Mouse (Mus musculus): ENCODE results near the gene Cmip. TPM values are rescaled to one million over a fixed set of nuclear protein-coding genes. Genes with fewer than 3 reads are reported as not detected.
A peak's percentile ranks its signal among the peaks of the same experiment; 100 is the strongest.

The Cmip gene
- total RNA-seq, 2 experiments from 2014 or later, result 18.7 to 23.7 TPM

DNA sequence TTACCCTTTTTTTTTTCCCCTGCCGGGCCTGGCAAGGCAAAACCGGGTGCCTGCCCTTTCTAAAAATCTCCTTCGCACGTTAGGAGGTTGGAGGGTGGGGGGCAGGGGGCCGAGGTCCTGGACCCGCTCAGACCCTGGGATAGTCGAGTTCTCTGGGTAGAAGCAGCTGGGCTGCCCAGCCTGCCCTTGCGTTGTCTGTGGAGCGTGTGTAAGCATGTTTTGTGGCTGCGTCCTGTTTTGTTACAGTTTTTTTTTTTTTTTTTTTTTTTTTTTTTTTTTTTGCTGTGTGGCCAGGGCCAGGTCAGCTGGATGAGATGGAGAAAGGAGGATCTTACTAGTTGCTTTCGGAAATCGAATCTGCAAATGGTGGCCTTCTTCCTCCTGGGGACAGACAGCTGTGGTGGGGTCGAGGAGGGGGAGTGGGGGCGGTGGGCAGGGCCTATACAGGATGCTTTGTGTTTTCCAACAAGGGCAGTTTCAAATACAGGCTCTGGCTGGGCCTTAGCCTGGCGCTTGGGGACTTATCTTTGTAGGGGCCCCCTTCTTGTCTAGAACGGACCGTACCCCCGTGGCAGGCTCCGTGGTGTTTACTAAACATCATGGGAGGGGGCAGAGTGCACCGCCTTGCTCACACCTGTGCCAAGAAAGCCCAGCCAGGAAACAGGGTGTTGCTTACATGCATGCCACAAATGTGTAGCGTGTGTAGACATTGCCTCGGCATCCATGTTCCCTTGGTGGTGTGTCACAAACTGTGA lies 1.1 kb downstream of the Cmip start:
- peak; percentile 16 for DNase-seq

DNA sequence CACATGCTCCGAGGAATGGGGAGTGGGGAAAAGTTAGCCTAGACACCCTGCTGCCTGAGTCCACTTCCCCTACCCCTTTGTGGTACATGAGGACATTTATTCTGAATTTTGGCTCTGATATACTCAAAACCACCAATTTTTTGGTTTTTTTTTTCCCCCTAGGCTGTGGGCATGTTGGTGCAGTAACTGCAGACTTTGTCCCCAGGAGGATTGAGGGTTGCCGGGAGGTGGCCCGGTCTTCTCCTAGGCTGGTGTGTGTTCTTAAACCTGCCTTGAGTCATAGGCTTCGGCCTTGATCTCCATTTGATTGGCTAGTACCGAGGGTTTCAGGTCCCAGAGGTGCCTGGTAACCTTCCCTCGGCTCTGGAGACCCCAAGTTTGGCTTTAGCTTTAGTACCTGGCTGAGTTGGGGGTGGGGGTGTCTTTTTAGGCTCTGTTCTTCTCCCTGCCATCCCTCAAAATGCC lies 1.7 kb downstream of the Cmip start:
- DNase-seq, result no peak

DNA sequence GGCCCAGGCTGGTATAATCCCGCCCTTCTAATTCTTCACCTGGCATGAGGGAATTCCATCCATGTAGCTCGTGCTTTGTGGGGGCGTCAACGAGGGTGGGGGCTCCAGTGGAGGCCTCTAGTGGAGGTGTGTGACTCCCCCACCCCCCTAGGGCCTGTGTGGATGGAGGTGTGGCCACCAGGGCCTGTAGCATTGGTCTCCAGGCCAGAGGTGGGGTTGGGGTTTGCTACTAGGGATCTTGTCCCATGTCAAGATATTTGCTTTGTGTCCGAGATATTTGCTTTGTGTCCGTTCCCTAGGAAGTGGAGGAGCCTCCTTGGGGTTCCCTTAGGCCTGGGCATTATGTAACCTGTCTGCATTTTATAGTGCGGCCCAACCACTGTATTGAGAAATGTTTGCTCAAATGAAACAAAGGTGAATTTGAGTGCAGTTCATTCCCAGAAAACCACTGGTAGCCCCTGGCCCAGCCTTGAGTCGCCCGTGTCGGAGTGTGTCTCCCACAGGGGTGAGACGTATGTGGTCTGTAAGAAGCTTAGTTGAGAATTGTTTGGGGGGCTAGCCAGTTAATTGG lies 2.7 kb downstream of the Cmip start:
- DNase-seq, result no peak

DNA sequence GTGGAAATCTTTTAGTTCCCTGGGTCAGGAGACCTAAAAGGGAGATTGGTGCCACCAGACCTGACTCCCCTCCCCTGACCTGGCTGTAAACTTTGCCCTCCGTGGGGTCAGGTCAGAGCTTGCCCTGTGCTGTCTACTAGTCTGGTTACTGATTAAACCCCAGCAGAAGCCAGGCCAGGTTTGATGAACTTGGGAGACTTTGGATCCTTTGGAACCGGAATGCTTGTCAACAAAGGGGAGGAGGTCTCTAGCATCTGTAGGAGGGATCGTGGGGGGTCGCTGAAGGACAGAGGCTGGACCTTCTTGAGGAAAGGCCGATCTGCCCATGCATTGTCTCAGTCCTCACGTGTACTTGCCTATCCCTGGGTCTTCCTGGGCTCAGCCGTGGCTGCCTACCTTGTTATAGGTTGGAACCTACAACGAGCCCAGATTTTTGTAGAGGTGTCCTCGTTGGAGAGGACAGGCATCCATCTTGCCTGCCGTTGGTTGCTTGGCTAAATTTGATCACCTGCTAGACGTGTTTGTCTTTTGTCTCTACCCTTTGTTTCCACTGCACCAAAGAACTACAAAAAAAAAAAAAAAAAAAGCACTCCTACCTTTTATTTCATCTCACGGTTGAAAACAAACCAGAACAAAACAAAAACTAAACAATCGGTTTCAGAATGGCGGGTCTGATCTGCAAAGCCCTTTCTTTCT lies 3.5 kb downstream of the Cmip start:
- no peak for DNase-seq

DNA sequence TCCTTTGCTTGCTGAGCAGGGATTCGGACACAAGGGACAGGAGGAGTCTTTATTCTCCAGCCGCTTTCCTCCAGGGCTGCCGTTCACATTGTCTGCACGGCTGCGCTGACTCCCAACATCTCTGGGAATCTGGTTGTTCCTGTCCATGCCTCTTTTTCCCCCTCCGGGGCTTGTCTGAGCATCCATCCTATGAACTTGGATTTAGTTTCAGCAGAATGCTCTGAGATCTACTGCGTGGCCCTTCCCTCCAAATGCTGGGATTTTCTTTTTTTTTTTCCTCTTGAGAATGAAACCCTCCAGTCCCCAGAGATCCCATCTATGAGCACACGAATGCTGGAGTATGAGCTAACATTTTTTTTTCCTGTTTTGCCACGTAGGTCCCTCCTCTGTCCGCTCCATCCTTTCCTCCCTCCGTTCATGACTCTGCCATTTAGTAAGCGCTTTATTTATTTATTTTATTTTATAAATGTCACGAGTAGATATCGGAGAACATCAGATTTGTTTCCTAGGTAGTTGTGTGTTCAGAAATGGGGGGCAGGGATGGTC lies 4.1 kb downstream of the Cmip start:
- no peak for DNase-seq

DNA sequence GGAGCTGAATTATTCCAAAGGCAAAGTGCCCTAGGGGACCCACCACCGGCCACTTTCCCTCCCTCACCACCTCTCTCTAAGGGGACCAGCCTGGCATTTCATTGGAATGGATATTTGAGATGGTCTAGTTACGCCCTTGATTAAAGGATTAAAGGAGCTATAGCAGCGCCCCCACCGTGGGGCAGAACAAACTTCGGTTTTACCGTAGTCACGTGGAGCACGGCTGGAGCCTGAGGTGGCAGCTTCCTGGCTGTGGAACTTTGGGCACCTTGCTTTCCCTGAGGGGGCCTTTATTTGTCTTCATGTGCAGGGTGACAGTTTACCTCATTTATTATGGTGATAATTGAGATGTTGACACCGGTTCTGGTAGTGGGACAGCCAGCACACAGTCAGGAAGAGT lies 4.8 kb downstream of the Cmip start:
- no peak for DNase-seq

DNA sequence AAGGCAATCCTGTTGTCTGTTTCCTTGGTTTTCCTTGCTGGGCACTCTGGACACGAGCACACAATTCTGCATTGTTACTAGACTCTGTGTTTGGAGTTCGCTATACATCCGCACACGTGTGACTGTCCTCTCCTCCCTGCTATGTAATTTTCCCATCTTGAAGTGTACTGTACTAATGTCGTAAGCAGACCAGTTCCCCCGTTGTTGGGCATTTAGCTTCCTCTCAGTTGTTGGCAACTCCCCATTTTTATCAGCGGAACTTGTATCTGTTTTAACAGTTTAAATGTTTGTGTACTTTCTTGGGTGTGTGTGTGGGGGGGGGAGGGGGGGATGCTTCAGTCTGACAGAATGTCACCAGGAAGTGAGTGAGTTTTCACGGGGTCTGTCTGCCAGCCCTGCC lies 5.8 kb downstream of the Cmip start:
- DNase-seq, result no peak

DNA sequence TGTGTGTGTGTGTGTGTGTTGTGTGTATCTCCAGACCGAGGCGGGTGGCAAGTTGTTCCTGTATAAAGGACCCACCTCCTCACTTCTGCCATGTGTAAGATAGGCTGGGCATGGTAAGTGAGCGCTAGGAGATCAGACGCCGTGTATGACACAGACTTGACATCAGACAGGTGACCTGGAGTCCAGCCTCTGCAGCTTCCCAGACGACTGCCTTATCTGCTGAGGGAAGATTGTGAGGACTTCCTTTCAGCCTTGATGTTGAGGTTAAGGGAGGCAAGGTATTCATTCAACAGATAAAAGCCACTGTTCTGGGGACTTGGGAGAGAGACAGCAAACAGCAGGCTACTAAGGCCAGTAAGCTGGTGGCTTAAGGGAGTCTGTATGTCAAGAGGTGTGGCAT lies 6.6 kb downstream of the Cmip start:
- DNase-seq, result no peak

DNA sequence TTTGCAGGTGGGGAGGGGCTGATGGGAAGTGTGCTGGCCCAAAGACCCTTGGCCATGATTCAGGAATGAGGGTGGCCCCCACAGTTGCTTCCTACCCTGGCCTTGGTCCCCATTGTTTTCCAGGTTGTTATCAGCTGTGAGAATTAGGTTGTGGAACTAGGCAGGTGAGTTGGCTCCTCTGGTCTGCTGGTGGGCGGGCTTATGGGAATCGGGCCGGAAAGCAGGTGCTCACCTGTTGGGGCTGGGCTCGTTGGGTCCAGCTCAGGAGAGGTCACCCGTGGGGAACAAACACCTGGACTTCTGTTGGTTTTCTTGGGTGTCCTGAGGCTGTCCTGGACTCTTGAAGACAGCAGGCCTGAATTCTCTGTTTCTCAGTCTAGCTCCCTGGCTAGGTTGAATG lies 8.2 kb downstream of the Cmip start:
- no peak for DNase-seq

DNA sequence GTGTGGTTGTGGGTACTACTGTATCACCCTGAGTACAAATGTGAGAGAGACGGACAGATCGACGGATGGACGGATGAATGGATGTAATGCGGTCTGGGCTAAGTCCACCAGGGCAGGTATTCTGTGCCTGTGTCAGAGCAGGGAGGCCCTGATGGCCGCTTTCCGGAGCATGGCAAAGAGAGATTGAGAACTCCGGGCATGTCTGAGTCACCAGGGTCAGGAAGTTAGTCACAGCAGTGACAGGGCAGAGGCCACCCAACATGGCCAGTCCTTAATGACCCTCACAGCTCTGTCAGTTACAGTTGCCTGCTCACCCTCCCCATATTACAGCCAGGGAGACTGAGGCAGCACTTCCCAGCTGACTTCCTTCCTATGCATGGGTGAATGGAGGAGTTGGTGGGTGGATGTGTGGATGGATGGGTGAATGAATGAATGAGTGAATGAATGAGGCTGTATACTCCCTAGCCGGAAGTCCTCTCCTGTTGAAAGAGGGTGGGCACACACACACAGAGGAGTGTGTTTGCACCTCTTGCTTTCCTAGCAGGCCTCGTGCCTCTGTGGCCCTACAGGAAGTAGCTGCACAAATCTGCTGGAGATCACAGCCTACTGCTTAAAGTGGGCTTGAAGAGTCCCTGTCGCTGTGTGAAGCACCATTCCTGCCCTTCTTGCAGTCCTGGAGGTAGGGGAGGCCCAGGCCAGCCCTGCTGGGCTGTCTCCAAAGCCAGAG lies 10.7 kb downstream of the Cmip start:
- DNase-seq, result no peak

DNA sequence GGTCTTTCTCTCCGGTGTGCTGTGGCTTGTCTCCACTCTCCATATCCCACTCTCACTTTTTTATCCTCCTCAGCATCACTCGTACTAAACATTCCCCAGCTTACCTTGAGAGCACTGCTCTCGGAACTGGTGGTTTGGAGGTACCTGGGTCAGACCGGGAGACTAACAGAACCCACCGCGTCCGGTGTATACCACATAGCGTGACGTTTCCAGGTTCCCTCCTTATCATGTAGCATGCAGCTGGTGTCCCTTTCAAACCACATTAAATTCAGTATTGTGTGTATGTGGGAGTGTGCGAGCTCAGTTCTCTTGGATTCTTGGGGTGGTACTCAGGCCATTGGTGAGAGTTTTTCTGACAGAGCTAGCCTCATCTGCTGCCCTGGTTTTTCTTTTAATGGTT lies 21.4 kb downstream of the Cmip start:
- DNase-seq, result no peak

DNA sequence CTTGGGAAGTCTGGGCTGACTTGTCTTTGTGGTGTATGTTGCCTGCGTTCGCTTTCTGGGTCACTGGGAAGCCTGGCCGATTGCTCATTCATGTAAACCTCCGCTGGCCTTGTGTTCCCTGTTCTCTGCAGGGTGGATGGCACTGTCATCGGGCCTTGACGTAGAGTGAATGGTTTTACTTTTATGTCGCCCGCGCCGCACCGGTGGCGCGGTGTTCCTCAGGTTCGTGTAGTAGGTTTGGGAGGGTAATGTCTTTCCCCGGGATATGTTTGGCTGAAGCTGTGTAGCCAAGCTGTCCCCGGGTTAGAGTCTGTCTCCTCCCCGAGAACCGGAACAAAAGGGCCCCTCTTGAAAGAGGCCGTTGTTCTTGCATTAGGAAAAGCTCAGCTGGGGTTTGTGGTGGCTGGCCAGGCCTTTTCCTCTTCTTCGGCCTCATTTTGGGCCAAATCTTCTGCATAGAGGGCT lies 21.8 kb downstream of the Cmip start:
- no peak for DNase-seq

DNA sequence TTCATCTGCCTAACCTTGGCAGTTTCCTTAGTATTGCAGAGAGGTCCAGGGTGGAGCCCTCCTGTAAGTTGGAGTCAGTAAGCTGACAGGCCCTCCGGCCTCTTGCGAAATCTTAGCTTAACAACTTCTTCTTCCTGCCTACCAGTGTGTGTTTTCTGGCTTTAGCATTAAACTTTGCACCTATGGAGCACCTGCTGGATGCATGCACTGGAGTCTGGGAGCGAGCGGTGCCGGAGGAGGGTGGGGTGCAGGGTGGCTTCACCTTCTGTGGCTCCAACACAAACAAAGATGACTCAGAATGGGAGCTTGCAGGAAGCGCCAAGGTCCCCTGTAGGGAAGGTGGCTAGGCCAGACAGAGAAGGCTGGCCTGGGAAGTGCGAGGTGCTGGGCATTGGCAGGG lies 23.6 kb downstream of the Cmip start:
- no peak for DNase-seq

DNA sequence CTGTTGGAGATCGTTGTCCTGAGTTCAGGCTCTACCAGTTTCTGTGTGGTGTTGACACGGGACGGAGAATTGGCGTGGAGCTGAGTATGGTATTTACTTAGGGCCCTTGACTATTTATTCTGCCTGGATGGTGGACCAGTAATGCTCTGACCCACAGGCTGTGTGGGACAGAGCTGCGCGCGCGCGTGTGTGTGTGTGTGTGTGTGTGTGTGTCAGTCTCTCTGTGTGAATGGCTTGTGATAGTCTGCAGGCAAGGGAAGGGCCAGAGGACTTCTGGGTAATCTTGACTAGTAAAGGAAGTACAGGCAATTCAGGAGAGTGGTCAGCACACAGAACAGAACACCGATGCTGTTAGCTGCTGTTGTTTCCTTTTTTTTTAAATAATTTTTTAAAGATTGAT lies 24.8 kb downstream of the Cmip start:
- DNase-seq, result no peak

DNA sequence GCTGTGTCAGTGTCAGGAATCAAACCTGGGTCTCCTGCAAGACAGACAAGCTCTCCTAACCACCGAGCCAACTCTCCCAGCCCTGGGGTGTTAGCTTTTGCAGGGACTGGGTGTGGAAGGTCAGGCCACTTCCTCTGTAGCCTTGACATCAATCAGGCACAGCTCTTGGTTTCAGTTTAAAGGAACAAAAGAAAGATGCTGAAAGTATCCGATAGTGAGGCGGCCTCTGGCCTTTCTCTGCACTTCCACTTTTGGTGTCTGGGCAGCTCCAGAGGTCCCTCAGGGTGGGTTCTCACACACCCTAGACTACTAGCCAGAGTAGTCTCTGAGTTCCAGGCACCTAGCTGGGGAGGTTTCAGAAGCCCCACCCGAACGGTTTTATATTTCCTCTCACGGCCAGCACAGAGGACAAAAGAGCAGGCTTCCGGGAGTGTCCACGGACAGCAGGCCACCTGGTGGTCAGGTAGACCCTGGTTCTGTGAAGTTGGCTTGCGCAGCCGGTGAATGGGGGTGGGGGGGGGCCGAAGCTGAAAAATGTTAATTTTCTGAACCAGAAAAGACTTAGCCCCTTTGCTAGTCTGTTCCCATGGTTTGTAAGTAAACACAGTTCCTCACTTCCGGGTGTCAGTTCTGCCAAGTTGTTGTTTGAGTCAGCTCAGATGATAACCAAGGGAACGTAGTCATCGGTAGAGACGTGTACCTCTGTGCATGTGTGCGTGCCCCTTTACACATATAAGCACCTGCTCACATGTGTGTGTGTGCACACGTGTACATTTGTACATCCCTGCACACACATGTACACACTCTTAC lies 25.5 kb downstream of the Cmip start:
- no peak for DNase-seq

DNA sequence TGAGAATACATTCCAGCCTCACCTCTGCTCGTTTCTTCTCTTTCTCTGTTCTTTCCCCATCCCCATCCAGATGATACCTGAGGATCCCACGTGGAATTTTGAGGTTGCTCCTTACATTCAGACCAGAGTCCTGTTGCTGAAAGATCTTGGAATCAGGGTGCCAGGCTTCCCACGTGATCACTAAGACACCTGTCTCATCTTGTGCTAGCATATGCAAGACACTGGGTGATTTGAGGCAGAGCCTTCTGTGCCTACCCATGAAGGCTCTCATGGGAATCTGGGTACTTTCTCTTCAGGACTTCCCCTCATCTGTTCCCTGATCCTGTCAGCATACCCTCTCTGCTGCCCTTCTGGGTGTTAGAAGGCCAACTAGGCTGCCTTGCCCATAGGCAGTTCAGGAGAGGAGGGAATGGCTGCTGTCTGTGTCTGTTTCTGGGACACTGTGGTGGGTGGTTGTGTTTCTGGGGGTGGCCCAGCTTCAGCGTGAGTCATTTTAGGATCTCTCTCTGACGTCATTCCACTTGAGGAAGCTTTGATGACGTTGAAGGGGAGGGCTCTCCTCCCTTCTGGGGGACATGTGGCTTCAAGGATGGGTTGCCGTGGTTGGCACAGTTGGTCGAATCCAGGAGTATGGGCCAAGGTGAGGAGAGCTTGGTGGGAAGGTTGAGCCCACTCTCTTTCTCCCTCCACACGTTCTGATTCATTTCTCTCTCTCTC lies 28.1 kb downstream of the Cmip start:
- no peak for DNase-seq

DNA sequence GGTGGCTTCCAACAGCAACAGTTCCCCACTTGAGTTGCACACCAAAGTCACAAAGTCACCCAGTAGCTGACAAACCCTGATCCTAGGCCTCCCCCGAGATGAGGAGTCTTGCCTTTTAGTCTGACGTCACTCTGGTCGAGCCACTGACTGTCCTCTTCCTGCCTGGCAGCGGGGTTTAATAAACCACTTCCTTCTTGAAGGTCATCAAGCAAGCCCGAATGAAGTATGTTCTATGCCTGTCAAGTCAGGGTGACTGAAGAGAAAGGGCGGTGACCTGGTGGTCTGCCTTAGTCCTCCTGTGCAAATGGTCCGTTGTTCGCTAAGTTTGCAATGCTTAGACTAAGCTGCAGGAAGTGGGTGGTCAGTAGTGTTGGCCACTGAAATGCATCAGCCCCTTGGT lies 31.1 kb downstream of the Cmip start:
- no peak for DNase-seq

DNA sequence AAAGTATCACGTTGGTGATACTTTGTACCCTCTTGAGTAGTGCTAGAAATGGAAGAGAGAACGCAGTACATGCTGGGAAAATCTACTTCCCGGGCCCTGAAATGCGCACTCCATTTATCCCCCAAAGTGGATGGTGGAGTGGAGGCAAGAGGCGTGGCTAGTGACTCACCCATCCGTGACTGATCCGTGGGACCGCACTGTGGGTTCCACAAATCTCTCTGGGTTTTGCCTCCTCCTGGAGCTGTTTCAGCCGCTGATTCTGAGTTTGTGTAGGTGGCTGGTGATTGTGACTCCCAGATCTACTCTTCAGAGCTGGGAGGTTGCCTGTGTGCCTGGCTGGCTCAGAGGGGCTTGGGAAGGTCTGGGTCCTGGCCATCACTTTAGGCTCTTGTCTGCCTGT lies 32.2 kb downstream of the Cmip start:
- no peak for DNase-seq

DNA sequence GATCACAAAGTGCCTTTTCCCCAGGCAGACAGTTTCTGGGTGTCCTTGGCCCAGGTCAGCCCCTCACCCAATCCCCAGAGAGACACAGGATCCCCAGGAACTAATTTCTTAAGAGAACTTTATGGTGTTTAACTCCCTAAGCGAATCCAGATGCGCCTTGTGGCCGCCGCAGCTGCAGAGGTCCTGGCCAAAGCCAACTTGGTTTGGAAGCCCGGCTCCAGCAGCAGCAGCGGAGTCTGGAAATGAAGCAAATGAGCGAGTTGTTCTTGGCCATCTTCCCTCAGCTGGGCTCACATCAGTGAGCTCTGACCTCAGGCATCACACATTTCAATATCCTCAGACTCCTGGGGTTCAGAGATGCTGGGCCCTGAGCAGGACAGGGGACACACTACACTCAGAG lies 33.6 kb downstream of the Cmip start:
- DNase-seq, result peak; percentile 53

DNA sequence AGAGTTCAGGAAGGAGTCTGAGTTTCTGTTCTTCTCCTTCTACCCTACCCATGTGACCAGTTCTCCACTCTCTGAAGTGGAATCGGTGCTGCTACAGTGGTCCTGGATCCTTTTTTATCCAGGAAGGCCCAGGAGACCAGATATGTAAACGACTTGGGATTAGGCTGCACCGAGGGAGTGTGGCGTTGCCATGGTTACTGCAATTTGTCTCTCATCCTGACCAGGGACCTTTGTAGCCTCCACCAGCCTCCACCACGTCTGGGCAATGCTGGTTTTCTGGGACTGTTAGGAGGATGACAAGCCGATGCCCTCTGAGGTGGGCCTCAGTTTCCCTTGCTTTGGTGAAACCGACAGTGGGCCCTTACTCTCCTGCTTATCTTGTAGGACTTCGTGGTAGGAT lies 35.4 kb downstream of the Cmip start:
- DNase-seq, result no peak

DNA sequence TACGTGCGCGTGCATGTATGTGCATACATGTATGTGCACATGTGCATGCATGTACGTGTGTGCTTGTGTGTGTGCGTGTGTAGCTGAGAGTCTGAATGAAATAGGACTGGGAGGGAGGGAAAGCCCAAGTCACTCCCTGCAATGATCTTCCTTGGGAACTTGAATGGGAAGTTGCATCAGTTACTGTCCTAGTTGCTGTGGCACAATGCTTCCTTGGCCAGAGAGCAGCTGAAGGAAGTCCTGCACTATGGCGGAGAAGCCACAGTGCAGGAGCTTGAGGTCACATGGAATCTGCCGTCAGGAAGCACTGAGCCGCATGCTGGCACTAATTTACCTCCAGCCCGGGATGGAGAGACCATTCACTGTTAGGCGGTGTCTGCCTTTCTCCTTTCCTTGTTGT lies 37.9 kb downstream of the Cmip start:
- DNase-seq, result no peak
